Mouse (Mus musculus) liver, adult 2 months (tissue): ENCODE data around the gene Gm45713.

ENCODE experiments used
- CTCF ChIP-seq: fragments of 200-500 bp; IDR thresholded peaks from 2 replicates; pipeline ENCODE4 v1.5.1; 2011; ENCODE audit warnings: low read depth, low read length, control low read depth
- POLR2A ChIP-seq: fragments of 200-500 bp; IDR thresholded peaks from 2 replicates; pipeline ENCODE4 v1.6.1; 2011; ENCODE audit warnings: low read length, control low read depth; ENCODE audit not compliant: insufficient read depth; ENCODE audit errors: extremely low read depth

GRCm38 (mm10) chr7:45105491-45105890, 30.5 kb downstream of the Gm45713 start:
- TF ChIP-seq POLR2A (no peak), CTCF (no peak)
